Mouse (Mus musculus): ENCODE results near the gene Lpcat1. TPM values are rescaled to one million over a fixed set of nuclear protein-coding genes. Genes with fewer than 3 reads are reported as not detected.

Lpcat1 gene
- polyA plus RNA-seq, 1 experiment from 2014 or later, result 39.4 TPM

DNA sequence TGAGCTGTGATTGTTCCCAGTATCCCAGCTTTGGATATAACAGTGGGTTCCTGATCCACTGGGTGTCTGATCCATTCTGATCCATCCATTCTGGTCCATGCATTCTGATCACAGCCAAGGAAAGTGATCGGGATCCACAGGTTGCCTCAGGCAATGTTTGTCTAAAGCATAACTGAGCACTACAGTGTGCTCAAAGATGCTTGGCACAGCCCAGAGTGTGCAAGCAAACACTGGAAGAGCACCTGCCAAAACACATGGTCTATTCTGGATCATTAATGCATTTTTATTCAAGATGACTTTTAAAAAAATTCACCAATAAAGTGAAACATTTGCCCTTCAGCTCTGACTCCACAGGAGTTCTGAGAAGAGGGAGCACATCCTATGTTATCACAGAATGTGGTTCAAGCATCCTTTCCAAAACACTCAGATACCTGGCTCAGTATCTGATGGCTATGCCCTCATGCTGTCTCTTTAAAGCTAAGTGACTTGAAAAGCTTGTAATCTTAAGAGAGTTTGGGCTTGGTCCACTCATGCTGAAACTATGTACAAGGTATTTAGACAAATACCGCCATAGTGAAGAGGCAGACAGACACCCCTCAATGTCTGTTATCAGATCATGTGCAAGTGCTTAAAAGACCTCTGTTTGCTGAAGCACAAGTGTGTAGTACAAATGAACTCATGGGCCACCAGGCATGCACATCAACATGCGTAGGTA, 13.3 kb upstream of the Lpcat1 start:
- Histone ChIP-seq H3K4me2 (ENCODE audit: low read depth, low read length) (no peak overlapping the region), H3K4me3 (ENCODE audit: low read depth, low read length) (no peak overlapping the region), H3K4me1 (ENCODE audit: control insufficient read depth, insufficient read depth, low read length) (no peaks in the 10 kb centered on the region), H3K36me3 (ENCODE audit: control insufficient read depth, insufficient read depth, low read length) (no peaks in the 10 kb centered on the region), H3K27me3 (replicated peaks; ENCODE audit: control insufficient read depth, insufficient read depth, low read length) (no peaks in the 10 kb centered on the region), H3K9me3 (ENCODE audit: control insufficient read depth, low read length) (no peaks in the 10 kb centered on the region), H3K9ac (ENCODE audit: low read depth, low read length) (no peak overlapping the region), H3K27ac (replicated peaks; ENCODE audit: low read depth, low read length) (no peak overlapping the region)
- no peak for DNase-seq (ENCODE audit: low spot score)
- ATAC-seq (ENCODE audit: low read depth), result no peak
- 68% methylated on average over 3 of the region's 3 CpGs for WGBS

GRCm38 (mm10) chr13:73455328-73455727, 11.7 kb upstream of the Lpcat1 start:
- H3K4me3 ChIP-seq (ENCODE audit: low read depth, low read length), result no peak overlapping the region

GRCm38 (mm10) chr13:73457301-73457700, 9.7 kb upstream of the Lpcat1 start:
- ATAC-seq (ENCODE audit: low read depth), result no peak
- no peaks in the 10 kb centered on the region for H3K27me3 ChIP-seq (replicated peaks; ENCODE audit: control insufficient read depth, insufficient read depth, low read length)
- H3K27ac ChIP-seq (replicated peaks; ENCODE audit: low read depth, low read length), result no peak overlapping the region
- no peak for DNase-seq (ENCODE audit: low spot score)
- H3K9me3 ChIP-seq (ENCODE audit: control insufficient read depth, low read length), result no peaks in the 10 kb centered on the region
- H3K4me3 ChIP-seq (ENCODE audit: low read depth, low read length), result no peak overlapping the region
- H3K4me2 ChIP-seq (ENCODE audit: low read depth, low read length), result no peak overlapping the region
- H3K4me1 ChIP-seq (ENCODE audit: control insufficient read depth, insufficient read depth, low read length), result no peaks in the 10 kb centered on the region
- no peak overlapping the region for H3K9ac ChIP-seq (ENCODE audit: low read depth, low read length)
- no peaks in the 10 kb centered on the region for H3K36me3 ChIP-seq (ENCODE audit: control insufficient read depth, insufficient read depth, low read length)
- WGBS, result 93% methylated on average over 3 of the region's 4 CpGs

More at GRCm38 (mm10) chr13:73455328-73455727, 11.7 kb upstream of the Lpcat1 start:
- Histone ChIP-seq H3K36me3 (ENCODE audit: control insufficient read depth, insufficient read depth, low read length) (no peaks in the 10 kb centered on the region), H3K27ac (replicated peaks; ENCODE audit: low read depth, low read length) (no peak overlapping the region), H3K9ac (ENCODE audit: low read depth, low read length) (no peak overlapping the region), H3K4me1 (ENCODE audit: control insufficient read depth, insufficient read depth, low read length) (no peaks in the 10 kb centered on the region), H3K4me2 (ENCODE audit: low read depth, low read length) (no peak overlapping the region), H3K27me3 (replicated peaks; ENCODE audit: control insufficient read depth, insufficient read depth, low read length) (no peaks in the 10 kb centered on the region), H3K9me3 (ENCODE audit: control insufficient read depth, low read length) (no peaks in the 10 kb centered on the region)
- ATAC-seq (ENCODE audit: low read depth) (no peak), DNase-seq (ENCODE audit: low spot score) (no peak)
- 77% methylated on average over 3 of the region's 3 CpGs for WGBS

DNA sequence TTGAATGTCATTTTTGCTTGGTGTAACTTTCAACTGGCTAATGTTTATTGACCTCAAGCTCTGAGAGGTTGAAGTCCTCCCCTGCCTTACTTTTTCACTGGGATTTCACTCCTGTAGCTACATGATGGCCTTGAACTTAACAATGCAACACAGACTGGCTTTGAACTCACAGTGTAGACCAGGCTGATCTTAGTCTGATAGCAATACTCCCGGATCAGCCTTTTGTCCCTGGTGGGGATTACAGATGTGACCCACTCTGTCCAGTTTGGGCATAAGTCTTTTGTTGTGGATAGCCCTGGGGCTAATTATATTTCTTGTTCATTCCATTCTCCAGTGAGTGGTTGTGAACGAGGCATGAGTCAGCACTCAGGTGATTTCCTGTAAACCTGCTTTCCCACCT, 9.3 kb upstream of the Lpcat1 start:
- no peak for DNase-seq (ENCODE audit: low spot score)
- Histone ChIP-seq H3K9me3 (ENCODE audit: control insufficient read depth, low read length) (no peaks in the 10 kb centered on the region), H3K27ac (replicated peaks; ENCODE audit: low read depth, low read length) (no peak overlapping the region), H3K4me1 (ENCODE audit: control insufficient read depth, insufficient read depth, low read length) (no peaks in the 10 kb centered on the region), H3K4me2 (ENCODE audit: low read depth, low read length) (no peak overlapping the region), H3K27me3 (replicated peaks; ENCODE audit: control insufficient read depth, insufficient read depth, low read length) (no peaks in the 10 kb centered on the region), H3K36me3 (ENCODE audit: control insufficient read depth, insufficient read depth, low read length) (no peaks in the 10 kb centered on the region), H3K4me3 (ENCODE audit: low read depth, low read length) (no peak overlapping the region), H3K9ac (ENCODE audit: low read depth, low read length) (no peak overlapping the region)
- ATAC-seq (ENCODE audit: low read depth), result no peak
- 70% methylated on average over 2 of the region's 2 CpGs for WGBS

- ATAC-seq (ENCODE audit: low read depth), result no peak
- H3K27me3 ChIP-seq (replicated peaks; ENCODE audit: control insufficient read depth, insufficient read depth, low read length), result no peaks in the 10 kb centered on the region
- WGBS, result 62% methylated on average over 5 of the region's 5 CpGs
- H3K9me3 ChIP-seq (ENCODE audit: control insufficient read depth, low read length), result no peaks in the 10 kb centered on the region
- DNase-seq (ENCODE audit: low spot score), result no peak
- H3K4me3 ChIP-seq (ENCODE audit: low read depth, low read length), result no peak overlapping the region
- H3K9ac ChIP-seq (ENCODE audit: low read depth, low read length), result no peak overlapping the region
- no peaks in the 10 kb centered on the region for H3K4me1 ChIP-seq (ENCODE audit: control insufficient read depth, insufficient read depth, low read length)
- no peak overlapping the region for H3K4me2 ChIP-seq (ENCODE audit: low read depth, low read length)
- H3K36me3 ChIP-seq (ENCODE audit: control insufficient read depth, insufficient read depth, low read length), result no peaks in the 10 kb centered on the region
- H3K27ac ChIP-seq (replicated peaks; ENCODE audit: low read depth, low read length), result no peak overlapping the region
Observed at GRCm38 (mm10) chr13:73458719-73459118, 8.3 kb upstream of the Lpcat1 start.

DNA sequence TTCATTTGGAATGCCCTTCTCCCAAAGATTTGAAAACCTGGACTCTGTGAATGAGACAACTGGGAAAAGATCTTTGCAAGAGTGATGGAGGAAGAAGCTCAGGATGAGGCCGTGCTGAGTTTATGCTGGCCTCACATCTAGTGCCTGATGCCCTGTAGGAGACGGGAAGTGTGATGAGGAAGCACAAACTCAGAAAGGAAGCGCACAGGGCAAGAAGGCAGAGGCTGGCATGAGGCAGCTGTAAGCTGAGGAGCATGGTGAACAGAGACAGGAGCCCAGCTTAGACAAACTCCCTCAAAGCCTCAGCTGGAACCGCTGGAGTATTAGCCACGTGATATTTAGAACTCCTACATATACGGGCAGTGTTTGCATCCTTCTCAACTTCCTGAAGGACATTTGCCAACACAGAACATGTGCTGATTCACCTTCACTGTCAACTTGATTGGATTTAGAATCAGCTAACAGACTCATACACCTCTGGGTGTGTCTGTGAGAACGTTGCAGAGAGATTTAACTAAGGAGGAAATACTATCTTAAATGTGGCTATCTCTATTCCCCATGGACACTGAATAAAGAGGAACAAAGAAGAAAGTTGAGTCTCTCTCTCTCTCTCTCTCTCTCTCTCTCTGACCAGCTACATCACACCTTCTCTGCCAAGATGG, 7.7 kb upstream of the Lpcat1 start:
- Histone ChIP-seq H3K4me1 (ENCODE audit: control insufficient read depth, insufficient read depth, low read length) (no peaks in the 10 kb centered on the region), H3K9ac (ENCODE audit: low read depth, low read length) (no peak overlapping the region), H3K27me3 (replicated peaks; ENCODE audit: control insufficient read depth, insufficient read depth, low read length) (no peaks in the 10 kb centered on the region), H3K27ac (replicated peaks; ENCODE audit: low read depth, low read length) (no peak overlapping the region), H3K36me3 (ENCODE audit: control insufficient read depth, insufficient read depth, low read length) (no peaks in the 10 kb centered on the region), H3K4me2 (ENCODE audit: low read depth, low read length) (no peak overlapping the region), H3K9me3 (ENCODE audit: control insufficient read depth, low read length) (no peaks in the 10 kb centered on the region), H3K4me3 (ENCODE audit: low read depth, low read length) (no peak overlapping the region)
- DNase-seq (ENCODE audit: low spot score), result no peak
- ATAC-seq (ENCODE audit: low read depth), result no peak
- WGBS, result 71% methylated on average over 7 of the region's 7 CpGs

GRCm38 (mm10) chr13:73461551-73461950, 5.4 kb upstream of the Lpcat1 start:
- ATAC-seq (ENCODE audit: low read depth) (no peak), DNase-seq (ENCODE audit: low spot score) (no peak)
- H3K27ac ChIP-seq (replicated peaks; ENCODE audit: low read depth, low read length), result no peak overlapping the region
- H3K4me3 ChIP-seq (ENCODE audit: low read depth, low read length), result no peak overlapping the region
- no peaks in the 10 kb centered on the region for H3K36me3 ChIP-seq (ENCODE audit: control insufficient read depth, insufficient read depth, low read length)
- no peaks in the 10 kb centered on the region for H3K9me3 ChIP-seq (ENCODE audit: control insufficient read depth, low read length)
- no peak overlapping the region for H3K4me2 ChIP-seq (ENCODE audit: low read depth, low read length)
- no peaks in the 10 kb centered on the region for H3K27me3 ChIP-seq (replicated peaks; ENCODE audit: control insufficient read depth, insufficient read depth, low read length)
- H3K9ac ChIP-seq (ENCODE audit: low read depth, low read length), result no peak overlapping the region
- no peaks in the 10 kb centered on the region for H3K4me1 ChIP-seq (ENCODE audit: control insufficient read depth, insufficient read depth, low read length)

DNA sequence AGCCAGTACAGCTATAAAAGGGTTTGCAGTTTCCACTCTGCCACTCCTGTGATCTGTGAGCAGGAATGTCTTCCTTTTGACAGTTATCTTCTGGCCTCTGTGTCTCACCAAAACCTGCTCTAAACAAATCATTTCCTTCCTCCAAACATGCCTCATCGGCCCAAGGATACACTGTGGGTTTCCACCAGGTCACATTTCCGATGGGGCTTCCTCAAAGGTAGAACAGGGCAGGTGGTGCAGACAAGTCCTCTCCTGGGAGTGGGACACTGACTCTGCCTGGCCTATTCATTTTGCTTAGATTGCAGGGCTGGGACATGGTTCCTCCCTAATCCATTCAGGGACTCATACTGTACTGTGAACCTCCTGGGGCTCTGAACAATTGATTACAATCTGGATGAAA, 1.8 kb upstream of the Lpcat1 start:
- no peak for DNase-seq (ENCODE audit: low spot score)
- Histone ChIP-seq H3K27me3 (replicated peaks; ENCODE audit: control insufficient read depth, insufficient read depth, low read length) (no peaks in the 10 kb centered on the region), H3K9me3 (ENCODE audit: control insufficient read depth, low read length) (no peaks in the 10 kb centered on the region), H3K27ac (replicated peaks; ENCODE audit: low read depth, low read length) (no peak overlapping the region), H3K4me2 (ENCODE audit: low read depth, low read length) (no peak overlapping the region), H3K36me3 (ENCODE audit: control insufficient read depth, insufficient read depth, low read length) (no peaks in the 10 kb centered on the region), H3K9ac (ENCODE audit: low read depth, low read length) (no peak overlapping the region), H3K4me1 (ENCODE audit: control insufficient read depth, insufficient read depth, low read length) (peaks cover 13% of the 10 kb centered on the region), H3K4me3 (ENCODE audit: low read depth, low read length) (no peak overlapping the region)
- 67% methylated on average over 2 of the region's 2 CpGs for WGBS
- no peak for ATAC-seq (ENCODE audit: low read depth)

GRCm38 (mm10) chr13:73466411-73466810, 586 bp upstream of the Lpcat1 start:
- no peaks in the 10 kb centered on the region for H3K27me3 ChIP-seq (replicated peaks; ENCODE audit: control insufficient read depth, insufficient read depth, low read length)
- H3K4me2 ChIP-seq (ENCODE audit: low read depth, low read length), result peak overlapping the region; percentile 91; the same call in 1 of the 2 replicates
- H3K9me3 ChIP-seq (ENCODE audit: control insufficient read depth, low read length), result no peaks in the 10 kb centered on the region
- DNase-seq (ENCODE audit: low spot score) (no peak), ATAC-seq (ENCODE audit: low read depth) (no peak)
- peak overlapping the region; percentile 94 for H3K4me3 ChIP-seq (ENCODE audit: low read depth, low read length)
- WGBS, result 83% methylated on average over 3 of the region's 3 CpGs
- no peak overlapping the region for H3K27ac ChIP-seq (replicated peaks; ENCODE audit: low read depth, low read length)
- peaks cover 13% of the 10 kb centered on the region for H3K4me1 ChIP-seq (ENCODE audit: control insufficient read depth, insufficient read depth, low read length)
- no peak overlapping the region for H3K9ac ChIP-seq (ENCODE audit: low read depth, low read length)
- no peaks in the 10 kb centered on the region for H3K36me3 ChIP-seq (ENCODE audit: control insufficient read depth, insufficient read depth, low read length)
